Mouse (Mus musculus) retina, embryonic 14.5 days (tissue): Measurements from ENCODE around the gene Gm49450.
"Not testable (repeated sequence)": the region's sequence is repeated elsewhere in the genome, so short reads cannot be mapped to it uniquely, and the experiment has no call there.

Source experiments
- DNase-seq: peaks from one replicate; pipeline ENCODE4 v3.0.0-alpha.2; 2015; ENCODE audit warnings: low spot score

The Gm49450 gene

GRCm38 (mm10) chr15:98954425-98955253 lies 1.3 kb upstream of the Gm49450 start:
- DNase-seq, result peak; percentile 68

GRCm38 (mm10) chr15:98952751-98953400 lies 475 bp downstream of the Gm49450 start:
- peak; percentile 72 for DNase-seq

- DNase-seq, result peak; percentile 62
Measured at GRCm38 (mm10) chr15:98952063-98952455, 1.3 kb downstream of the Gm49450 start.

- DNase-seq, result not testable (repeated sequence)
Measured at GRCm38 (mm10) chr15:98951122-98952062, 2.0 kb downstream of the Gm49450 start.

- DNase-seq, result no peak
Measured at GRCm38 (mm10) chr15:98949607-98949892, 3.8 kb downstream of the Gm49450 start.

GRCm38 (mm10) chr15:98948857-98949606 lies 4.3 kb downstream of the Gm49450 start:
- no peak for DNase-seq

- DNase-seq, result no peak
Measured at GRCm38 (mm10) chr15:98948382-98948781, 5.0 kb downstream of the Gm49450 start.

- DNase-seq, result peak; percentile 73
Measured at GRCm38 (mm10) chr15:98947884-98948283, 5.5 kb downstream of the Gm49450 start.

GRCm38 (mm10) chr15:98943133-98943532 lies 10.2 kb downstream of the Gm49450 start:
- DNase-seq, result no peak

GRCm38 (mm10) chr15:98942081-98942480 lies 11.3 kb downstream of the Gm49450 start:
- DNase-seq, result no peak

GRCm38 (mm10) chr15:98941539-98941938 lies 11.8 kb downstream of the Gm49450 start:
- DNase-seq, result no peak

GRCm38 (mm10) chr15:98940816-98941215 lies 12.5 kb downstream of the Gm49450 start:
- DNase-seq, result no peak

- peak; percentile 94 for DNase-seq
Measured at GRCm38 (mm10) chr15:98934217-98934839, 19.0 kb downstream of the Gm49450 start, which contains the start of gene Tuba1b. TSS of gene Tuba1b (minus strand) at chr15:98934565.

- DNase-seq, result peak; percentile 98
Measured at GRCm38 (mm10) chr15:98933833-98934216, 19.5 kb downstream of the Gm49450 start.

GRCm38 (mm10) chr15:98933004-98933671 lies 20.2 kb downstream of the Gm49450 start:
- DNase-seq, result not testable (repeated sequence)

GRCm38 (mm10) chr15:98930998-98931397 lies 22.4 kb downstream of the Gm49450 start:
- no peak for DNase-seq

- no peak for DNase-seq
Measured at GRCm38 (mm10) chr15:98930017-98930734, 23.2 kb downstream of the Gm49450 start.

GRCm38 (mm10) chr15:98928598-98929240 lies 24.6 kb downstream of the Gm49450 start:
- DNase-seq, result peak; percentile 89

GRCm38 (mm10) chr15:98927566-98927965 lies 25.8 kb downstream of the Gm49450 start:
- DNase-seq, result no peak
